Mouse (Mus musculus) liver, adult (tissue): Measurements from ENCODE around the gene Itm2b.

Experiments
- GATA4 ChIP-seq: IDR thresholded peaks from 2 replicates; pipeline ENCODE4 v1.6.1; 2014; ENCODE audit warnings: mild to moderate bottlenecking, low read length; ENCODE audit not compliant: insufficient replicate concordance

Gene Itm2b

DNA sequence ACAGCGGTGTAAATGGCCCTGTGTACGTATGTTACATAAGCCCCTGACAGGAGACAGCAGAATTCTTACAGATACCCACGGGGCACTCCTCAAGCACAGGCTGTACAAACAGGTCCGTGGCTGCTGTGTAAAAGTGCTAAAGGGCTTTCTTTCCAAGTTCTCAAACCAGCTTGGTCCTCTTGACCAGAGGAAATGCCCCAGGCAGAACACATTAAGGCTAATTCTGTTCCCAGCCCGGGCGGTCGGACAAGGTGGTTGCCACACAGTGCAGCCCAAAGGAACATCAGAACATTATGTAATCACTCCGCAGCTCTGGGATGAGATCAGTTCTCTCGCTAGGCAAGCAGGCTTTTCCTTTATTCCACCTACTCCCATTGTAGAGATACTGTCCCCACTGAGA, 2.4 kb downstream of the Itm2b start:
- TF ChIP-seq GATA4 = no peak

DNA sequence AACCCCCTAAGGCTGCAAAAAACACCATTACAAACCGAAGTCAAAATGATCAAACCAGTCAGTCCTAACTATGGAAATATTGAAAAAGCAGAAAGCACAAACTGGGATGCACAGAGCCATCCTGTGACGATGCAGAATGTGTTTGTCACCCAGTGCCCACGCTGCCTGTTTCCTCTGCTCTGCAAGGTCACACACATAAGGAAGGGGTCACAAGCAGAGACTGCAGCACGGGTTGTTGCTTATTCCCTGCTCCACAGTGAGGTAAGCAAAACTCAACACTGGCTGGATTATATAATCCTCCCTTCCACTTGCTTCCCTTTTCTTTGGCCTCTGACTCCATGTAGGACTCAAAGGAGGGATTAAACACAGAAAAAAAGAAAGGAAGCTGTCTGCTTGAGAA, 3.5 kb downstream of the Itm2b start:
- no peak for TF ChIP-seq GATA4

DNA sequence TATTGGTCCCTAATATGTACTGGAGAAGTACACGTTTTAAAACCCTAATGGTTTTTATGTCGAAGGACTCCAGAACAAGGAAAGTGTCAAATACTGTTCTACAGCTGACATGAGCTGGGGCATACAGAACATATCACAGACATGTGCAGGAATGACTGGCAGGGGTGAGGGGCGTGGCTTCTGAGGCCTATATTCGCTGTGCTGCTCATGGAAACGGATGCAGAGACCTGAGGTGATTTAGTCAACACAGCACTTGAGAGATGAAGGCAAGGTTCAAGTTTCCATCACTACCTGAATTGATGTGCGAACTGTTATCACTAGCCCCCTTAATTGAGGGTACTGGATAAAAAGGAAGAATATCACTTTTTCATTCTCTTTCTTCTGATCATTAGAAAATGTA, 7.3 kb downstream of the Itm2b start:
- TF ChIP-seq GATA4 = no peak

DNA sequence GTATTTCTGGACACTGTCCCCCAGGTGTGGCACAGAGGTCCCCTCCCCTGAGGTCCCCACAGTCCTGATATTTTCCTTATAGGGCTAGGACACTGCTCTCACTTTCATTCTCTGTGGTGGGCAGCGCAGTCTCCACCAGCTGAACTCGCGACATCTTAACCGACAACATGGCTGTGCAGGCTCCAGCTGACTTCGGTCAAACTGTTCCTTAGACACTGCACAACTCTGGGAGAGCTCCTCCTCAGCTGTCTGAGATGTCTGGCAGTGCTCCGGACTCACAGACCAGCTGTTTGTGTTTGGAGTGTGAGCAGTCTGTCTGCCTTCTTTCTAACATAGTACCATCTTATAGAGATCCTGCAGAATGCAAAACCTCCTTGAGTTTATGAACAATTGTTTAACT, 8.2 kb downstream of the Itm2b start:
- TF ChIP-seq GATA4 = no peak

DNA sequence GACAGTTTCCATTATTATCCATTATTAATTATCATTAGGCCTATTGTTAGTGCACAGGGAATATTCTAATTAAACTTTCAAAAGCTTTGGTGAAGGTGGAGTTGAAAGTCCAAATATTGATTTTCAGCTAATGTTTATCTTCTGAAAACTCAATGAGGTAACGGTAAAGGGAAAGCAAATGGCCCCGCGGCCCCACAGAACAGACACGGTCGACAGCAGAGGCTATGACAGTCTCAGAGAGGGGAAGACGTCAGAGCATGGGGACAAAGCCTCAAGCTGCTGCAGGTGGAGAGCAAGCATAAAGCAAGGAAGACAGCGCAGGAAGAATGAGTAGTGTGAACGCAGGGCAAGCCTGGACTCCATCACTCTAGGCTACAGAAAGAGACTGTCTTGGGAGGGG, 9.2 kb downstream of the Itm2b start:
- TF ChIP-seq GATA4 = no peak

DNA sequence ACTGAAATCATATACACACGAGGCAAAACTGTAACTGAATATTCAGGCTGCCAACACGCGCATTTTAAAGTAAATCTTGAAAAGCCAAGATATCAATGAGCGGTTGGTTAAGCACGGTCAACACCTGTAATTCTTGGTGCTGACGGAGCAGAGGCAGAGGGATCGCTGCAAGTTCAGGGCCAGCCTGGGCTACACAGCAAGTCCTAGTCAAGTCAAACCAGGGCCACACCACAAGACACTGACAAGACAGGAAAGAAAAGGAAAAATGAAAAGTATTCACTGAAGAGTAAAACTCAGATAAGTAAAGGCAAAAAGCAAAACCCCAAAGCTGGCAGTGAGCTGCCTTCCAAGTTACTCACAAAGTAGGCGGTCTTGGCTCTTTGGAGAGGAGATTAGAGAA, 9.6 kb downstream of the Itm2b start:
- TF ChIP-seq GATA4 = no peak

DNA sequence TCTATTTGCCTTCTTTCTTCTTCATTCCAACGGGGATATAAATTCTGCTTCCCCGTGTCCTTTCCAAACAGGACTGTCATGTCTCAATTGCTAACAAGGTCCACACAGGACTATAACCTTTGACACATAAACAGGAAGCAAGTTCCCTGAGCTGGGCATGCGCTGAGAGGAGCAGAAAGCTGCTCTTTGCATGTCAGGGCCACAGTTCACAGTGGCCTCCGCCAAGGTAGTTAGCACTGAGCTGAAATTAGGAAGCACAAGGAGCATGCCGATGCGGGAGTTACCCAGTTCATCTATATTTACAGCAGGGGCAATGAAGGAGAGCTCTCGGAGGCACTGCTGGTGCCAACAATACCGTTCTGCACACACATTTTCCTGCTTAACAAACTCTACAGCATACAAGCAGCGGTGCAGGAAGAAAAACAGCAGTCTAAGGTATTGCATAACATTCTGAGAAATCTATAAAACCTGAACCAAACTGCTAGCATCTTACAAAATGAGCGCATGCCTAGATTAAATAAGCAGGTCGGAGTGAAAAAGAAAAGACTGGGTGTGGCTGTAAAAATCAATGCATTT, 10.7 kb downstream of the Itm2b start:
- 0 out of 2 replicates have a peak, but pooled peaks have one; percentile 20 for TF ChIP-seq GATA4

DNA sequence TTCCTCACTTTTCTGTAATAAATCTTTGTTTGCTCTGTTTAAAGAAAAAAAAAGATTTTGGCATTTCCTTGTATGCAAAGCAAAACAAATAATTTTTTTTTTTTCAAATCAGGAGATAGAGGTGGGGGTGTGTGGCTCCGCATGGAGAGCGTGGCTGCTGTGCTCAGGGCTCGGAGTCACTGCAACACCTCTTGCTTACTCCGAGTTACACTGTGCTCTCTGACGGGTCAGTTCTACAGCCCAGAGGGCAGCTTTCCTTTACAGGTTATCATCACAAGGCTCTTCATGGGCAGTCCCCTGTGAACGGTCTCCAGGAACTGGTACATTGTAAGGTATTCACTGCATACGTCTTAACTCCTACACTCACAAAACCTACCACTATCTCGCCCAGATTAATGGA, 11.5 kb downstream of the Itm2b start:
- TF ChIP-seq GATA4 = no peak

DNA sequence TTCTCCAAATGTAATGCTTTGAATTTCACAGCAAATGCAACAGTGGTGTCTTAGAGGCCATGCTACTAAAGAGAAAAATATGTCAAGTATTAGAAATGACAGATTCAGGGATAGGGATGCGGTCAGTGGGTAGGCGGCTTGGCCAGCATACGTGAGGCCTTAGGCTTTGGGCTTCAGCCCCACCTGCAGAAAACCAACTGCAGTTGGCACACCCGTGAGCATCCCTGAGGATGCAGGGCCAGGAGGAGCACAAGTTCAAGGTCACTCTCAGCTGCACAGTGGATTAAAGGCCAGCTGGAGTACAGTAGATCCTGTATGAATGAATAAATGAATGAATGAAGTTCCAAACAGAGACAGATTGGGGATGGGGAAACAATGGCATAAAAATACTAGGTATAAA, 12.1 kb downstream of the Itm2b start:
- no peak for TF ChIP-seq GATA4

DNA sequence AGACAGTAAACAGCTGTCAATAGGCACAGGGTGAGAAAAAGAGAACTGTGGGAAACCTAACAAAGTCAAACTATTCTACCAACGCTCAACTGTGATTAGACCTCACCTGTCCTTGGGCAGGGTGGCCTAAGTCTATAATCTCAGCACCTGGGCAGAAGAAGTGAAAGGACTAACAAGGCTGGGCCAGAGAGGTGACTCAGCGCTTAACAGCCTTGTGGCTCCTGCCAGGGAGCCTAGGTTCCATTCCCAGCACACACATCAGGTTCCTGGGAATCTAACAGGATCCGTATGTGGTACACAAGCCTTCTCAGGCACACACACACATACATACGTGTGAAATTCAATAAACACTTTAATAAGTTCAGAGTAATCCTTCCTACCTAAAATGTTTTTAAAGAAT, 13.5 kb downstream of the Itm2b start:
- no peak for TF ChIP-seq GATA4

DNA sequence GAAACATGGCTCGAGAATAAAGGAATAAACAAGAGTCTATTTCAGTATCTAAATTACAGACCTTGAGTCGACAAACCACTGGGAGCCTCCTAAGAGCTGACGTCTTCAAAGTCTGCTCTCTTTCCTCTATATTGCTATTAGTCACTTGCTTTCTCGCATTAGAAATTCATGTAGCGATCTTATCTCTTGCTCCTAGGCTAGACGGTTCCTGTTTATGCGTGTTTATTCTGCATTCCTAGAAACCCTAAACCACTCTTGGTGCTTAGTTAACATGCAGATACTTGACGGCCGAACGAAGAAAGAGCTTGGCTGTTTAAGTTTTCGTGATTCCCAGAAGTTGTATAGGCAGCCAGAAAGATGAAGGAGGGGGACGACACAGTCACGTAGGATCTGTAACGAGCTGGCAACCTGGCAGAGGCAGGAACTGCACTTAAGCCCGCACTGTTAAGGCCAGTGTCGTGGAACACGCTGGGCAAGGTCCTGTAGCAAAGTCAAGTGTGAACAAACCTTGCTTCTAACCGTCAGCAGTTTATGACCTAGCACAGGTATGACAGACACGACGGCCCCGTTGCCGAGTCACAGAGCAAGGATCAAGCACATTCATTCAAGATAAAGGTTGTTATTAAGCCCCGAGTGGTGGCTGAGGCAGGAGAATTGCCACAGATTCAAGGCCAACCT, 14.3 kb downstream of the Itm2b start:
- no peak for TF ChIP-seq GATA4

DNA sequence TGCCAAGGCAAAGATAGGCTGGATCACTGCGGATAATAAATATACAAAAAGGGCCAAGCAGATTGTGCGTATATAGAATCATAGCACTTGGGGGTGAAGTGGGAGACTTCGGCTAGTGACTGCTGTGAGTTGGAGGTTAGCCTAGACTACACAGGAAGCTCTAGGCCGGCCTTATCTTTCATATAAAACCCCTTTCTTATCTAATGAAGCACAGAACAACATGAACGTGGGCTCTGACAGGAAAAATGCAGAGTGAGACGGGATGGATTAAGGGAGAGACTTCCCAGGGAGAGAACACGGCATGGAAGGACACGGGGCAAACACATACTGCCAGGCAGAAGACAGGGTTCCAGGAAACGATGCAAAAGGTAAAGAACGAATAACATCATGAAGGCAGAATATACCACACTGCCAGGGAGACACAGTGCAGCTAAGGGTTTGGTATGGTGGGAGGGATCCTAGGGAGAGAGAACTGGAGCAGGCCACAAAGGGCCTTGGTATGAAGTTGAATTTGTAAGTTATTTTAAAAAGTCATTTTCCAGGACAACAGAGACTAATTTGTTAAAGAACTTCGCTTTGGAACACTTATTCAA, 14.9 kb downstream of the Itm2b start:
- peak; percentile 37; the same call in 1 of the 2 replicates for TF ChIP-seq GATA4

DNA sequence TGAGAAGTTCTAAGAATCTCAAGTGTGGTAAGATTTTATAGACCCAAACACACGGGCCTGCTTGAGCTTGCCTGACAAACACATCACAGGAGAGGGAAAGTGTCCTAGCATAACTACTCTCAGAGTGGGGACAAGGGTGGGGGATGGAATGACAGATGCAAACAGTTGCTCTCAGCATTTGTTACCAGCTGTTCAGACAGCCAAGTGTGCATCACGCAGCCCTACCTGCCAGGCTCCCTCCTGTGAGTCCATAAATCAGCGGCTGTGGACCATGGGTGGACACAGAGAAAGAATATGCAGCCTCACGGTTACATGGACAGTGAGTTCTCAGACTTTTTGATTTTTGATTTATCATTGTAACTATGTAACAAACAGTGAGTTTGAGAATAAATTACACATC, 15.5 kb downstream of the Itm2b start:
- no peak for TF ChIP-seq GATA4

DNA sequence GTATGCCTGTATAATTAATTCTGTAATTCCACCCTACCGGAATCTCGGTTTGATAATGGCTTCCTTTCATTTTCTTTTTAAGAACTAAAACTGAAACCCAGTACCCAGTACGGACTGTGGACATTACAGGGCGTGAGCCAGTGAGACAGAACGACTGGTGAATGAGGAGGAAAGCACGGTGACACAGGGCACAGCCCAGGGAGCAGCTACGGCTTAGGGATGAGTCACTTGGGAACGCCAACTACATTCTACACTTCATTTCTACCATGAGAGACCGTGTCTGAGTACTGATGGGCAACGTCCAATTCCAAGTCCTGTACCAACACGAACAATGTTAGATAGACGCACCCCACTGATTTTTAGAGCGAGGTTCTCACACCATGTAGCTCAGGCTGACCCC, 16.1 kb downstream of the Itm2b start:
- TF ChIP-seq GATA4 = no peak

DNA sequence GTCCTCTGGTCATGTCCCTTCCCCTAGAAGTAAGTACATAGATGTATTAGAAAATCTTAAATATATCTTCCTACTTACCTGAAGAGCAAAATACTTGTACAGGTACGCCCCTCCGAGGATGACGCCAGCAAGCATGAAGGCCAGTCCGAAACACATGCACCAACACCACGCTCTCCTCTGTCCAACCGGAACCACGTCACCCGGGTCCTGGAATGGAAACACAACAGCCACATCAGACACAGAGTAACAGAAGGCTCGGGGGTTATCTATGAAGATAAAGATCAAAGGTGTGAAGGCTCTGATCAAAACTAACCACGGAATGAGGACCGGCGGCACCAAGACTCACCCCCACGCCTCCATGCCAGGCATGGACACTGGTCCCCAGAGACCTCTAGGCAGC, 16.9 kb downstream of the Itm2b start:
- no peak for TF ChIP-seq GATA4

DNA sequence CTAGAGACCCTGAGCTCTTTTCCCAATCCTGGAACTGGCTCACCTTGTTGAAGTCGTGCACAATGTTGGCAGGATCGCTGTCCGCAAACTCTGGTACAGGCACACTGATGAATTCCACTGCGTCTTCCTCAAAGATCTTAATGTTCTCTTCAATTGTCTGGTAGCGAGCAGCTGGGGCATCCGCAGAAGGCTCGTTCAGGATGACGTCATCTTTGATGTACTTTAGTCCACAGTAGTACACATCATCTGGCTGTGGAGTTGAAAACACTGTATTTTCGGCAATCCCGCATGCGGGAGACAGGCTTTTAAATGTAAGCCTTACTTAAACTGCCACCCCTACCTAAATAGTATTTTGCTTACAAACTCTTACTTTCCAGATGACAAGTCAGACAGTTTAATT, 18.8 kb downstream of the Itm2b start:
- no peak for TF ChIP-seq GATA4

DNA sequence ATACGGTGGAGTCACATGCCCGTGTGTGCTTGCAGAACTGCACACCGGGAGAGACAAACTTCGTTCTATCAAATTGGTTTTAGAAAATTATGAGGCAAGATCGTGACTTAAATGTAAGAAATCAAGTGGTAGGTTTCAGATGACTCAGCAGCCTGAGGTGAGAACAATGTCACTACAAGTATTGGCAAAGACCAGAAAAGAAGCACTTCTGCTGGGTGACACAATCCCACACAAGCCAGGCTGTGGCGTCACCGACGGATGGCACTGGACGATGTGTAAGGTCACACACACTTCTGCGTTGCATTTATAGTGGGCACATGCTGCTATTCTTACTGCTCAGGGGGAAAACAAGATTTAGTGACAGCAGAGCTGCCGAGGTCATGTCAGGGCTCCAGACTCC, 21.3 kb downstream of the Itm2b start:
- no peak for TF ChIP-seq GATA4

DNA sequence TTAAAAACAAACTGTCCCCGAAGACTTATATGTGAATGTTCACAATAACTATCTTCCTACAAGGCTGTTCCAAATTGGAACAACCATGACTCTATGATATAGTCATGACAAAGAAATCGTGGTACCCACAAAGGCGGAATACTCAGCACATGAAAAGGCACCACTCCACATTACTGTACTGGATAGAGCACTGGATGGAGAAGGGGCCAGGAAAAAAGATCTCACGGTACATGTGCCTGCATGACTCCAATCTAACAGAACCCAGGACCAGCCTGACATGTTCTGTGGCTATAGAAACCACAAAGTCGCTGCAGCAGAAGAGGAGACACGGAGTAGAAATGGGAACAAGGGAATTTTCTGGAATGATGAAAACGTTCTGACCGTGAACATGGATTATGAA, 30.4 kb downstream of the Itm2b start:
- no peak for TF ChIP-seq GATA4

DNA sequence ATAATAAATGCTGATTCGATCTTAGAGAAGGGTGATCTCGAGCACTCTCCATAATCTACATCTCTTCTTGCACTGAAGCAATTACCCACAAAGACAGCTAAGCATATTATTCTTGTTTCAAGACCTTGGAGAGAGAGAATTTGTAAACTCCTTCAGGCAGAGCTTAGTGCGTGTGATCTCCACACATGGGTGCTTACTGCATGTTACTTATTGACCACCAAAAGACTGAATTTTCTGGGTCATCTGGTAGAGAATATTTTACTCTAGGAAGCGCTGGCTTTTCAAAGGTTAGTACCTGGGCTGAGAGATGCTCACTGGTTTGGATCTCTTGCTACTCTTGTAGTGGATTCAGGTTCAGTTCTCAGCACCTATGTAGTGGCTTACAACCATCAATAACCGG, 34.0 kb downstream of the Itm2b start:
- TF ChIP-seq GATA4 = no peak
